ENCODE assay signal across 8 mouse cellular contexts in genomic region chr2:31141867-31142454, GRCm38 (mm10). TPM values are rescaled to one million over a fixed set of nuclear protein-coding genes. Genes with fewer than 3 reads are reported as not detected.
DNase-seq lines count a peak whose midpoint lies in the region; ATAC-seq and TF ChIP-seq lines count a peak whose summit lies in the region.

Gene Fnbp1 (minus strand): TSS chr2:31142008.

- peak within 1 kb of the TSS; percentile 89 for H3K4me2 ChIP-seq in hindbrain, embryonic 16.5 days (ENCODE audit: low read length)

- peak within 1 kb of the TSS; percentile 93 for H3K4me3 ChIP-seq in gastrocnemius, adult 2 months
- peak within 1 kb of the TSS; percentile 94 for H3K4me3 ChIP-seq in hindbrain, embryonic 16.5 days (ENCODE audit: low read length)

- WGBS in hindbrain, embryonic 16.5 days = under 1% methylated on average over 52 of the region's 59 CpGs

- H3K27ac ChIP-seq in gastrocnemius, adult 2 months = peak within 1 kb of the TSS; percentile 92
- peak within 1 kb of the TSS; percentile 91 for H3K27ac ChIP-seq in hindbrain, embryonic 16.5 days (ENCODE audit: low read depth, low read length)

- peak; percentile 25; the same call in 1 of the 2 replicates for TF ChIP-seq CTCF in gastrocnemius, adult 2 months (IDR thresholded peaks at IDR 0.05)

- peak; percentile 91 for DNase-seq in gastrocnemius, adult 2 months
- DNase-seq in left cerebral cortex, adult 8-10 months (ENCODE audit: low spot score in 2 of 2) = peak; percentile 79 to 90
- peak; percentile 90 for DNase-seq in right cerebral cortex, adult 18-20 months
- peak; percentile 64 for DNase-seq in urinary bladder, postnatal 10 days (ENCODE audit: low spot score)

- no peaks in the 10 kb centered on the region for H3K27me3 ChIP-seq in hindbrain, embryonic 16.5 days (replicated peaks; ENCODE audit: control insufficient read depth, insufficient read depth, low read length)

- ATAC-seq in activated CD4-positive, CD25-positive, alpha-beta regulatory T cell, adult 4 months = peak; percentile 50
- ATAC-seq in common myeloid progenitor, adult 5-6 weeks (replicated peaks; ENCODE audit: low read depth, poor library complexity, severe bottlenecking) = peak; percentile 66
- peak; percentile 96 for ATAC-seq in hindbrain, embryonic 16.5 days
- peak; percentile 80 for ATAC-seq in megakaryocyte, adult 5-6 weeks (ENCODE audit: poor library complexity, severe bottlenecking)

- no peaks in the 10 kb centered on the region for H3K9me3 ChIP-seq in hindbrain, embryonic 16.5 days (ENCODE audit: control insufficient read depth, low read length)

- H3K4me1 ChIP-seq in hindbrain, embryonic 16.5 days (ENCODE audit: control insufficient read depth, insufficient read depth, low read depth, low read length) = peaks cover 11% of the 10 kb centered on the region

- peak within 1 kb of the TSS; percentile 97 for H3K9ac ChIP-seq in hindbrain, embryonic 16.5 days (ENCODE audit: low read depth, low read length)

- intact Hi-C loops in gastrocnemius, adult 2 months (cut with DNase I) = no loop called here

- H3K36me3 ChIP-seq in hindbrain, embryonic 16.5 days (ENCODE audit: control insufficient read depth, insufficient read depth, low read length) = peaks cover 5% of the 10 kb centered on the region

RNA-seq across cellular contexts. Expression of gene Fnbp1, which starts in this region (rescaled TPM):
- 100 to 1,000 TPM in 1 of 2 experiments, 10 to 100 TPM in 1; 99.6 to 101 TPM for polyA plus RNA-seq in activated CD4-positive, CD25-positive, alpha-beta regulatory T cell, adult 4 months (2017; shearing (Covaris generic))
- 43.4 and 54.3 TPM in 2 replicates for total RNA-seq in common myeloid progenitor, adult 5-6 weeks (2017)
- total RNA-seq in gastrocnemius, adult 2 months (2021) = 10 to 100 TPM in 1 of 2 experiments, 1 to 10 TPM in 1; 7.9 to 13.2 TPM
- polyA plus RNA-seq in hindbrain, embryonic 16.5 days (2015; fragmentation: Nextera tagmentation; extraction: Ambion mirVana) = 35.8 and 36.7 TPM in 2 replicates
- total RNA-seq in left cerebral cortex, adult 8-10 months (2022) = 100 to 1,000 TPM; 117 to 135 (median 123) TPM
- 62.0 and 64.1 TPM in 2 replicates for total RNA-seq in megakaryocyte, adult 5-6 weeks (2015)
- total RNA-seq in megakaryocyte, adult 5-6 weeks (2017) = 39.0 and 48.7 TPM in 2 replicates

Comparison
In these comparisons a context has a peak if more than half of its experiments do, and no peak if none do; other contexts are left out.
1. Peak in every context shown above with its lines: DNase-seq, ATAC-seq, H3K4me3 ChIP-seq and H3K27ac ChIP-seq.